Mouse (Mus musculus) spleen, adult 2 months (tissue): Measurements from ENCODE around the gene Pxn.

Source experiments
- CTCF ChIP-seq: fragments of 200-500 bp; IDR thresholded peaks from 2 replicates; pipeline ENCODE4 v1.5.1; 2011; ENCODE audit warnings: mild to moderate bottlenecking, inconsistent platforms; ENCODE audit not compliant: insufficient read depth, insufficient read length, insufficient replicate concordance; ENCODE audit errors: extremely low read depth
- POLR2A ChIP-seq: fragments of 200-500 bp; IDR thresholded peaks from 2 replicates; pipeline ENCODE4 v1.6.1; 2011; ENCODE audit warnings: low read depth, low read length, inconsistent platforms

GRCm38 (mm10) chr5:115569308-115569707 is 62.8 kb downstream of the Pxn start:
- TF ChIP-seq POLR2A (no peak), CTCF (no peak)
